Mouse (Mus musculus): Measurements from ENCODE around the gene Rbm39. TPM values are rescaled to one million over a fixed set of nuclear protein-coding genes. Genes with fewer than 3 reads are reported as not detected.
"Not testable (repeated sequence)": the region's sequence is repeated elsewhere in the genome, so short reads cannot be mapped to it uniquely, and the experiment has no call there.

Gene Rbm39
- total RNA-seq, 2 experiments from 2014 or later = 259 to 277 TPM

DNA sequence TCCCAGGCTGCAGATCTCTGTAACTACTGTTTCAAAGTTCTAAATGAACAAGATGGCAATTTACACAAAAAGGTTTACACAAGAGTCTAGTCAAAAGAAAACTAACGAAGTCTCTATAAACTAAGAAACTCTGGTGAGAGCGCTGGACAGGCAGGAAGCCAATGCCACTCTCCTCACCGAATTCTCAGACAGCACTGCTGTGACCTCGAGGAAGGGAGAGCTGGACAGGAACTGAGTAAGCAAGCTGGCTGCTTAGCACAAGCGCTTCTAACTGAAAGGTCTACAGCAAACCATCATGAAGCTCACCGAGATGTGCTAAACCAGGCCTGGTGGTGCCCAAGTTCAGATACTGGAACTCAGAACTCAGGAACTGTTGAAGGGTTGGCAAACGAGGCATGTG is 9.2 kb upstream of the Rbm39 start:
- intact Hi-C loops (cut with DNase I) = not testable (repeated sequence)

DNA sequence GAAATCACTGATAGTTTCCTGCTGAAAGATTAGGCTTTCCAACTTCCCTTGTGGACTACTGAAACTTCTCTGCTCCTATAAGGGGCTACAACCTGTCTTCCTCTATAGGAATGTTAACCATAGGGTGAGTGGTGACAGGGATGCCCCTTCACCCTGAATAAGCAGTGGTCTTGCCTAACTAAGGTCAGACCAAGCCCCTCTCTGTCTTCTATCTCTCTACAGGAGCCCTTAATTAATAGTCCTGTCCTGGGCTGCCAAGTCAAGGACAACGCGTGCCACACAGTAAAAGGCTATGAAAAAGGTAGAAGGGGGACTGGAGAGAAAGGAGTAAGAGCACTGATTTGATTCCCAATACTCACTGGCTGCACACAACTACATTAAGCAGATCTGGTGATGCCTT is 1.6 kb upstream of the Rbm39 start:
- intact Hi-C loops (cut with DNase I) = loop anchor here (5.0 kb wide), 1 partner anchor 96 kb away; no protein-coding TSS in a partner anchor
- DNase-seq (ENCODE audit: low spot score in 2 of 2) = no peak

More for the DNA sequence above, 9.2 kb upstream of the Rbm39 start:
- DNase-seq (ENCODE audit: low spot score in 2 of 2) = not testable (repeated sequence)

DNA sequence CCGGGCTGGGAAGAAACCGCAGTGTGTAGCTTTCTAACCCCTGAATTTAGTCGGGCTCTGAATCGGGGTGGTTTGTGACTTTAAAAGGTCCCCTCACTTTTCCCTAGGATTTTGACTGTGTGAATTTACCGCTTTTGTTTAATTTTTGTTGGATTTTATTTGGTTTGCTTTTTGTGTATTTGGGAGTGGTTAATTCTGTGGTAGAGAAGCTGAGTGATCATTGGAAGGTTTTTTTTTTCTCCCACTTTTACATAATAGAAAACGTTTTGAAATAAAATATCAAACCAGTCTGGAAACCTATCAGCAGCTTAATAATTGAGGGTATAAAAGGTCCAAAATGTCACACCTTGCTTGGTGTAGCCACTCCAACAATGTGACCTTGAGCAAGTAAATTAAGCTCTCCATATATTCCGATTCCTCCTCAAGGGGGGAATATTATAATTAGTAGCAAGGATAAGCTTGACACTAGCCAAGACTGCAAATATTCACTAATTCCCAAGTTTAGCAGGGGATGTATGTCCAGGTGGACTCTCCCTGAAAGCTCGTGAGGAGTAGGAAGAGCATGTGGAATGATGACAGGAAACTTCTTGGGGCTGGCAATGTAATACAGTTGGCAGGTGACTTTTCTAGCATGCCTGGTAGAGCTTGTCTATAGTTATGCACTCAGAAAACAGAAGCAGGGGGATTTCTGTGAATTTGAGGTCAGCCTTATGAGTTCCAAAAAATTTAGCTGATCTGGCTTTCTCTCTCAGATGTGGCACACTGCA is 969 bp upstream of the Rbm39 start:
- intact Hi-C loops (cut with DNase I) = loop anchor here (5.0 kb wide), 1 partner anchor 96 kb away; no protein-coding TSS in a partner anchor
- DNase-seq (ENCODE audit: low spot score in 2 of 2) = peak in 1 of 2 experiments; percentile 36

DNA sequence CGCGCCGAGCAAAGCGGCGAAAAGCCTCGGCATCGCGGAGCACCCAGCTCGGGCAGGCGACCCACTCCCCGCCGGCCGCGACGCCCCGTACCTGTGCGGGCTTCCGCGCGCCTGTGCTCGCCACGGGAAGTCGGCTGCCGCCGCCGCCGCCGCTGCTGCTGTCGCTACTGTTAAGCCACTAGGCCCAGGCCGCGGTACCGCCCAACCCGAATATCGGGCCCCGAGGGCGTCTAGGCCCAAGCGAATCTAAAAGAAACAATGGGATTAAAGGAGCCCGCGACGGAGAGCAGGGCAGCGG is 293 bp downstream of the Rbm39 start:
- intact Hi-C loops (cut with DNase I) = loop anchor here (5.0 kb wide), 1 partner anchor 98 kb away; no protein-coding TSS in a partner anchor
- DNase-seq (ENCODE audit: low spot score in 2 of 2) = no peak

DNA sequence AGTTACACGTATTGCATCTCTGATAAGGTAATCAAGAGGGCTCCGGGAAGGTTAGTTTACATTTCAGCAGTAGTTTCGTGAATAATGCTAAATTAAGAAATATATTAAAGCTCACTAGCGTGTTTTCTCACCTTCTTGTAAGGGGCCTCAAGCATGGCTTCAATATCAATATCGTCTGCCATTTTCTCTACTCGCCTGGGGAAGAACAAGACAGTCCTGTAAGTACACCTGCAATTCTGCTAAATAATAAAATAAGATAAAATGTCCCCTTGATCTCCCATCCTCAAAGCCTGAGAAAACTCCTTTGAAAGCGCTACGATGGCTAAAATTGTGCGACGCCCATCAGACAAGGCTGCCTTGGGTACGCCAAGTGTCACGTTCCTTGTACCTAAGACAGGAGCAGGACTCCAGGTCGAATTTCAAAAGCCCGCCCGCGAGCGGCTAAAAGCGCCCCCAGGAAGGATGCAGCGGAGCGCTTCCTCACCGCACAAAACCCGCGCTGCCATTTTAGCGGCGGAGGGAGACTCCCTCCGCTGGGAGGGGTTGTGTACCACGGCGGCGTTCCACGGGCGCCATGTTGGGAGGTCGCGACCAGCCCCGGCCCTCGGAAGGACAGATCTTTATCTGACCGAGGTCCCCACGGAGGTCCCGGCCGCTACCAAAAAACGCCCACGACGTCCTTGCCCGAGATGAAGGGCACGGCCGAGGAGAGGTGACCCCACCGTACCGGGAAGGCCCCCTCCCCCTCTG is 817 bp downstream of the Rbm39 start:
- intact Hi-C loops (cut with DNase I) = no loop called here
- DNase-seq (ENCODE audit: low spot score in 2 of 2) = peak; percentile 77 to 79

DNA sequence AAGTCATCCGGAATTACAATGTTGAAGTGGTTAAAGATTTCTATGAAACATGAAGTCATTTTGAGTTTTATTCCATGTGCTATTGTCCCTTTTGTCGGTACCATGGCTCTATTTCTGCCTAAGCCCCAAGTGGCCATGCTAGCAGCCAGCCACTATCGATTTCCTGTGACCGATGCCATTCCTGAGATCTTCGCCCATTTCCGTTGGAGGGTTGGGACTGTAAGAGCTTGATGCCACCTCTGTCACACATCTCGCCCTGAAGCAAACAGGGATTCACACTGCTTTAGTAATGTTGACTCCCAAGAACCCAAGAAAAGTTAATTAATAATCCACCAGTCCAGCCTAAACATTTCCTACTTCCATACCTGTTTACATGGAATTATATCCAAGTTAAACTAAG is 2.4 kb downstream of the Rbm39 start:
- intact Hi-C loops (cut with DNase I) = no loop called here
- no peak for DNase-seq (ENCODE audit: low spot score in 2 of 2)

DNA sequence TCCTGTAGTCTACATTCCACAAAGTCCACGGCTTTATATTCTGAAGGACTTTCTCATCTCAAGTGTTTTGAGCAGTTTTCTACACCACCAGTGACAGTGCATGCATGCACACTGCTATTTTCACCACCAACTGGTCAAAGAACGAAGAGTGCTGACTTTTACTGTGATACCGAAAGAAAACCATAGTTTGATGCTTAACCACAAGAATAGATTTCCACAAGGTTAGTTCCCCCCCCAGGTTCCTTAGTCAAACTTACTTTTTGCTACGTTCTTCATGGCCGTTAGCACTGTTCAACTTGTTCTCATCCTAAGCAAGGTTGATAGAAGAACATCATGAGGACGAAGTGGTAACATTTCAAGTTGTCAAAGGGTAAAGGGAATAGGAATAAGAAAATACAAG is 3.0 kb downstream of the Rbm39 start:
- intact Hi-C loops (cut with DNase I) = no loop called here
- no peak for DNase-seq (ENCODE audit: low spot score in 2 of 2)

DNA sequence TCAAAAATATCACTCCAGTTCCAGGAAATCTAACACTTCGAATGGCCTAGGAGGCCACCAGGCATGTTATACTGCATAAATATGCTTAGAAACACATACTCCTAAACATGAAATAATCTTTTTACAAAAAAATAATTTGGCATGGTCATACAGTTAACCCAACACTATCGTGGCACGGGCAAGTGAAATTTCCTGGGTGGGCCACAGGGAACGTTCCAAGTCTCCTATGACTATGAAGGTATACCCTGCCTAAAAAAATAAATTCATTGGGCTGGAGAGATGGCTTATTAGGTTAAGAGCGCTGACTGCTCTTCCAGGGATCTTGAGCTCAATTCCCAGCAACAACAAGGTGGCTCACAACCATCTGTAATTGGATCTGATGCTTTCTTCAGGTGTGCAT is 13.5 kb downstream of the Rbm39 start:
- intact Hi-C loops (cut with DNase I) = no loop called here
- DNase-seq (ENCODE audit: low spot score in 2 of 2) = no peak

DNA sequence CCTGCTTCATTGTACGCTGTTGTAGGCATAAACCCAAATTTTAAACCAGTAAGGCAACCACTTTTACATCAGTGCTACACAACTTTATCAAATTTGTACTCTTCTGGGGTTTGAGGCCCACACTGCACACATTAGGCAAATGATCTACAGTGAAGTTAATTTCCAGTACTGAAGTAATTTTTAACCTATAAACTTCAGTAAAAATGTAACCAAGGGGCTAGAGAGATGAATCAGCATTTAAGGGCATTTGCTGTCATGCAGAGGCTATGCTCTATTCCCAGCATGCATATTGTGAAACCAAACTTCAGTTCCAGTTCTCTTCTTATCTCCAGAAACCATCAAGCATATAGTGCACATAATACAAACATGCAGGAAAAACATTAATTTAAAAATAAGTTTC is 14.6 kb downstream of the Rbm39 start:
- intact Hi-C loops (cut with DNase I) = no loop called here

DNA sequence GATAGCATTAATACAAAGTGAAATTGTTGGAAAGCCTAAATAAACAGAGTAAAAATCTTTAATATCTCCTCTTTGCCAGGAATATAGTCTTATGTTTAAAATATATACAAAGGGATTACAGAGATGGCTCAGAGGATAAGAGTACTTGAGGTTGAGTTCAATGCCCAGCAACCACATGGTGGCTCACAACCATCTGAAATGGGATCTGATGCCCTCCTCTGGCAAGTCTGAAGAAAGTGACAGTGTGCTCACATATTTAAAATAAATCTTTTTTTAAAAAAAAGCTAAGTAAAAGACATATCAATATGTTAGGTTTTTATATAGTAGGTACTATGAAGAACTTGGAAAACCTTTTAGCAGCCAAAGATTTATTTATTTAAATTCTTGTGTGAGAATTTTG is 28.5 kb downstream of the Rbm39 start:
- intact Hi-C loops (cut with DNase I) = no loop called here
- no peak for DNase-seq (ENCODE audit: low spot score in 2 of 2)

More for the DNA sequence above, 14.6 kb downstream of the Rbm39 start:
- no peak for DNase-seq (ENCODE audit: low spot score in 2 of 2)

DNA sequence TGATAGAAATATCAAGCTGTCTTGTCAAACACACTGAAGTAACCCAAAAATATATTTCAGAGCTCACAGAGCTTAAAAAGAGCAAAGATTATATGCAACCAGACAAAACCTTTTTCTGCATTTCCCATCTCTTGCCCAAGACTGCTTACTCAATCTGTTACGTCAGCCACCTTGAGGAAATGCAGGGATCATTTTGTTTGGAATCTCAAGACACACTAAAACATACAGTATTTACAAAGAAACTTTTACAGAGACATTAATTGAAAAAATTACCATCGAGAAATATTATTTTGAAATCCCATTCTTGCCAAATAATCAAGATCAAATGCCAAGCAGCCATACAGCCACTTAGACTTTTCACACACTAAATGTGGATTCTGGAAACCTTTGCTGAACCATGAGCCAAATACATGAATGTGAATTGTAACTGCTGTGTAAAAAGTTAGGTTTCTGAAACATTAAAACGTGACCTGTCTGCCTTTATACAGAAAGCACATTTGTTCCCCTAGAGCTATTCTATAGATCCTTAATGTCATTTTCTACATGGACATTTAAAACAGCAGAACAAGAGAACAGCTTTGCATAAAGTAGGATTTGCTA is 32.6 kb downstream of the Rbm39 start:
- no peak for DNase-seq (ENCODE audit: low spot score in 2 of 2)
- intact Hi-C loops (cut with DNase I) = no loop called here

DNA sequence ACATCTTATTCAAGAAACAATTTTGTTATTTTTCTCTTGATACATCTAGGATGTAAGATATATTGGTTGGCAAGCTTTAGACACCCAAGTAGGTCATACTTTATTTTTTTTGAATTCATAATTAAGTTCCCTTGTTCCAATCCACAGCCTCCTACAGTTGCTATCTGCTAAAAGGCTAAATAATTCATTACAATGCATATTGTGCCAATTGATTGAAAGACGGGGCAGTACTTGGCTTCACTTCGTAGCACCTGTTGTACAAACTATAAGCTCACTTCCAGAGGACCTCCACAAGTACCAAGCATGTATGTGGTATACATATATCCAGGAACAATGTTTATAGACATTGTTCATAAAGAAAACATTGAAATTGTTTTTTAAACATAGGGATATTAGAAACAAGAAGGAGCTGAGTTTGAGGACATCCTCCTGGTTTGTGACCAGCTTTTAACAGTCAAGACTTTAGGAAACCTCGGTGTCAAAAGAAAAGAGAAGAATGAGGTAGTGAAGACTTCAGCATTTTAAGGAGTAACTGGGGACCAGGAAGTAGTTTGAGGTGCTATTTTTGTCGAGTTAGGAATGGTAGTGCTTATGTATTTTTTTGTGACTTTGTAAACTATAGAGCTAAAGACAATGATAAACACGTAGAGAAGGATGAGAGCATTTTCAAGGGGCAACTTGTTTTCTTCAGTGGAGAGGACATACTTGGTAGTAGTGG is 33.6 kb downstream of the Rbm39 start:
- intact Hi-C loops (cut with DNase I) = no loop called here
- no peak for DNase-seq (ENCODE audit: low spot score in 2 of 2)

DNA sequence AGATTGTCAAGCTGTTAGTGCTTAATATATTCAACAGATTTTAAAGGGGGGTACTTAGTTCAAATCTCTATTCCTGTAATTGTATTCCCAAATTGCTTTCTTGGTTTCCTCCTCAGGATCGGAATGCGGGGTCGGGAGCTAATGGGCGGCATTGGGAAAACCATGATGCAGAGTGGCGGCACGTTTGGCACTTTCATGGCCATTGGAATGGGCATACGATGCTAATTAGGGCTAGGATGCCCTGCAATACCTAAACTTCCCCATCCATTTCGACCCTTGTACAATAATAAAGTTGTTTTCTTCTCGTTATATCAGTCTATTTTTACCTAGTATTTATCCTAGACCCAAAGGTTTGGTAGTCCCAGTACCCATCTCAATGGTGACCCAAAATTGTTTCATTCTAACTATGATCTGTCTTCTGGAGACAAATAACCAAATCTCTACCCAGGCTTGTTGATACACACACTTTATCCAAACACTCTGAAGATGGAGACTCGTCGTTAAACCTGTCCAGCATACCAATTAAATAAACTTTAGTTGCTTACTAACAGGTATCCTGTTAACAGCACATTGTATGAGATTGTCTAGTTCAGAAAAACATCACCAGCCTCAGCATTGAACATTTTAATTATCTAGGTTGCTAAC is 34.4 kb downstream of the Rbm39 start:
- intact Hi-C loops (cut with DNase I) = no loop called here
- no peak for DNase-seq (ENCODE audit: low spot score in 2 of 2)

DNA sequence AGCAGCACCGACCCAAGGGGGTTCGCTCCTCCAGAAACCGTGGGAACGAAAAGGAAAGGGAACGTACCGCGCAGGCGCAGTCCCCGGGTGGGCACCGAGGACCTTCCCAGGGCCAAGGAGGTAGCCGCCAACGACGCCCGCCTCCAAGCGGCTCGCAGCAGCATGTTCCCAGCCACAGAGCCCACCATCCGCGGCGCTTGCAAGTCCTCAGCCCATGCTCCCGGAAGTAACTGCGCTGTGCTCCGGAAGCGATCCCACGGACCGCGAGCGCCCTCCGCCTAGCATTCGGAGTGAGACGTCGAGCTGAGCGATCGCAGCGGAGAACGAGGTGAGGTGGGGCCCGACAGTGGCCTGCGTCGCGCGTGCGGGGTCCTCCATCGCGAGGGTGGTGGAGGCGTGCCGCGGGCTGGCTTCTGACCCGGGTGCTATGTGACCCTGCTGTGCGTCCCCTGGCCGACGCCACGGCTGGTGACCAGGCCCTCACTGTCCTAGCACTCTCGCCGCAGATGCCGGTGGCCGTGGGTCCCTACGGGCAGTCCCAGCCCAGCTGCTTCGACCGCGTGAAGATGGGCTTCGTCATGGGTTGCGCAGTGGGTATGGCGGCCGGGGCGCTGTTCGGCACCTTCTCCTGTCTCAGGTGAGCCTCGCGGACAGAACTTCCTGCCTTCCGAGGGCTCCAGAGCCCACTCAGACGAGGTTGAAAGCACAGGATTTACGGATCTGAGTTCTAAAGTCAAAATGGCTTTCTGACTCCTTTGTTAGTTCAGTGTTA is 35.9 kb downstream of the Rbm39 start, which contains the start of the genes Romo1 and Nfs1:
Romo1 (plus strand) TSS at position 87 of the 772 bp plus-strand sequence.
Nfs1 (minus strand) TSS at position 234 of the 772 bp plus-strand sequence.
- peak; percentile 96 for DNase-seq (ENCODE audit: low spot score in 2 of 2)
- intact Hi-C loops (cut with DNase I) = loop anchor here (5.0 kb wide), 1 partner anchor 182 kb away; no protein-coding TSS in a partner anchor

DNA sequence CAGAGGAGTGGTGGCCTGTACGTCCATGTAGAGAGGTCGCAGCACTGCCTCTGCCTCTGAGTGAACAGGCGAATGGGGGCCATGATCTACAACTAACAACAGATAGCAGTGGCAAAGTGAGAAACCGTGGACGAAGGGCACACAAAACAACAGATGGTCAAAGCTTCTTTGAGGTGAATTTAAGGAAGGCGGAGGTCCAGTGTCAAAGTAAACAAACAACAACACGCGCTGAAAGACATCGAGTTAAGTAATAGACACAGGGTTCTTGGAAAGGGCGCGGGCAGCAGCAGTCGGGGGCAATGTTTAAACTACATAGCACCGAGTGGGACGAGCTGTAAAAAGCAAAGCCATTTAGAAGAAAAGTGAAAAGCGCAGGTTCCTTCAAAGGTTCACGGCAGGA is 36.7 kb downstream of the Rbm39 start:
- intact Hi-C loops (cut with DNase I) = loop anchor here (5.0 kb wide), 1 partner anchor 181 kb away; no protein-coding TSS in a partner anchor
- DNase-seq (ENCODE audit: low spot score in 2 of 2) = no peak

DNA sequence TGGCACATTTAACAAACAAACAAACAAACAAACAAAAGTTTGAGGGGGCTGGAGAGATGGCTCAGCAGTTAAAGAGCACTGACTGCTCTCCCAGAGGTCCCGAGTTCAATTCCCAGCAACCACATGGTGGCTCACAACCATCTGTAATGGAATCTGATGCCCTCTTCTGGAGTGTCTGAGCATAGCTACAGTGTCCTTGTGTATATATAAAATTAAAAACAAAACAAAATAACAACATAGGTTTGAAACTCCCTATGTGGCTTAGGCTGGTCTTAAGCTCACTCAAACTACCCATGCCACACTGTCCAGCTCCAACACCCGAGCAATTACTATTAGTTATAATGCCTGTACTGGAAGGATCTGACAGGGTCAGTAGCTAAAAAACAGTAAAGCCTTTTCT is 37.2 kb downstream of the Rbm39 start:
- no peak for DNase-seq (ENCODE audit: low spot score in 2 of 2)
- intact Hi-C loops (cut with DNase I) = loop anchor here (5.0 kb wide), 1 partner anchor 181 kb away; no protein-coding TSS in a partner anchor

DNA sequence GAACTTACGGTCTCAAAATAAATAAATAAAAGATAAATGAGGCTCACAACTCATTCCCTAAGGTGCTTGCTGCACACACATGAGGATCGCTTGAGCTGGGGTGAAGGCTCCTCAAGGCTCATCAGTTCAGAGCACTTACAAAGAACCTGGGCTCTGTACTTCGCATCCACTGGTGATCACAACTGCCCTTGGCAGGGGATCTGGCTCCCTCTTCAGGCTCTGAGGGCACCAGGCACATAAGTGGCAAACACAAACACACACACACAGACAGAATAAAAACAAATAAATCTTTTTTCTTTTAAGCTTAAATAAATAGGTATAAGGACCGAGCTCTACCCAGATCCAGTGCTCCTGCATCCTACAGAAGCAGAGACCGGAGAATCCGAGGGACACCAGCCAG is 44.3 kb downstream of the Rbm39 start:
- no peak for DNase-seq (ENCODE audit: low spot score in 2 of 2)
- intact Hi-C loops (cut with DNase I) = no loop called here

DNA sequence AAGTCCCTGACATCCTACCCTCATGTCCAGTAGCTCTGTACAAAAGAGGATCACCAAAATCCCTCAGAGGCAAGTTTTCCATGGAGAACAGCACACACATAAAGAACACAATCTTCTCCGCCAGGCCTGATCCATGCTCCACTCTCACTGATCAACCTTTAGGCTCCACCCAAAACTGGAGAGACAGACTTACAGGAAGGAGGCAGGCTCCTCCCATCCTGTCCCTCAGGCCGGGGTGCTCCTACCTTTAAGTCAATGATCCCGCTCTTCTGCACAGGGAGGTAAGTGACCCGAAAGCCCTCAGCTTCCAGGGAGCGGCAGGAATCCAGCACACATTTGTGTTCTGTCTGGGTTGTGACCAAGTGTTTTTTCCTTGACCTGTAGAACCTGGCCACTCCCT is 45.9 kb downstream of the Rbm39 start:
- intact Hi-C loops (cut with DNase I) = no loop called here
- DNase-seq (ENCODE audit: low spot score in 2 of 2) = no peak
